Comparison of ENCODE assay signal across 10 mouse cellular contexts in genomic region chr3:145293623-145294307, GRCm38 (mm10). TPM values are rescaled to one million over a fixed set of nuclear protein-coding genes. Genes with fewer than 3 reads are reported as not detected.
A peak's percentile ranks its signal among the peaks of the same experiment; 100 is the strongest.
DNase-seq lines count a peak whose midpoint lies in the region; ATAC-seq and TF ChIP-seq lines count a peak whose summit lies in the region.
"Had no signal": no experiment of that assay in that cellular context is flagged by ENCODE, and none has a peak within 500 bp of the region (broad histone marks: within the 10 kb centered on the region; RNA-seq: fewer than 3 reads in every experiment).

No protein-coding gene starts in this region.

- H3K36me3 ChIP-seq in heart, embryonic 16.5 days (ENCODE audit: control insufficient read depth, insufficient read depth): no peaks in the 10 kb centered on the region
- no peaks in the 10 kb centered on the region for H3K36me3 ChIP-seq in embryonic facial prominence, embryonic 14.5 days (ENCODE audit: control insufficient read depth, insufficient read depth, low read length)
- H3K36me3 ChIP-seq in hindbrain, postnatal 0 days (ENCODE audit: insufficient read depth, low read length): no peaks in the 10 kb centered on the region
- H3K36me3 ChIP-seq in midbrain, embryonic 15.5 days (replicated peaks): no peaks in the 10 kb centered on the region

- peak overlapping the region; percentile 83 for H3K4me2 ChIP-seq in heart, embryonic 16.5 days (ENCODE audit: low read depth, low read length)
- H3K4me2 ChIP-seq in embryonic facial prominence, embryonic 14.5 days (ENCODE audit: low read depth, low read length): peak overlapping the region; percentile 87
- H3K4me2 ChIP-seq in hindbrain, postnatal 0 days (ENCODE audit: low read depth, low read length): peak overlapping the region; percentile 80
- peak overlapping the region; percentile 88 for H3K4me2 ChIP-seq in midbrain, embryonic 15.5 days

- TF ChIP-seq CTCF in hindbrain, postnatal 0 days (IDR thresholded peaks at IDR 0.05; ENCODE audit: low read depth): no peak

- H3K9ac ChIP-seq in heart, embryonic 16.5 days (ENCODE audit: low read length): peak overlapping the region; percentile 31; the same call in 1 of the 2 replicates
- H3K9ac ChIP-seq in embryonic facial prominence, embryonic 14.5 days (ENCODE audit: low read depth, low read length): peak overlapping the region; percentile 72
- H3K9ac ChIP-seq in hindbrain, postnatal 0 days (replicated peaks; ENCODE audit: low read length): 0 out of 2 replicates have a peak overlapping the region, but pooled peaks have one; percentile 17
- H3K9ac ChIP-seq in midbrain, embryonic 15.5 days: peak overlapping the region; percentile 35; the same call in 1 of the 2 replicates

- peak; percentile 50; the same call in 1 of the 2 replicates for ATAC-seq in heart, embryonic 16.5 days (replicated peaks; ENCODE audit: extremely low read depth, insufficient read depth, low FRiP score)
- no peak for ATAC-seq in embryonic facial prominence, embryonic 14.5 days (ENCODE audit: low read depth)
- no peak for ATAC-seq in hindbrain, postnatal 0 days
- ATAC-seq in midbrain, embryonic 15.5 days (replicated peaks): no peak

- intact Hi-C loops in heart, postnatal 25 days (cut with DNase I): no loop called here

- peak overlapping the region; percentile 51 for H3K4me3 ChIP-seq in heart, embryonic 16.5 days (ENCODE audit: low read length)
- H3K4me3 ChIP-seq in embryonic facial prominence, embryonic 14.5 days (ENCODE audit: low read depth, low read length): peak overlapping the region; percentile 47
- H3K4me3 ChIP-seq in hindbrain, postnatal 0 days (ENCODE audit: low read length): peak overlapping the region; percentile 36
- no peak overlapping the region; the same call in 1 of the 2 replicates for H3K4me3 ChIP-seq in midbrain, embryonic 15.5 days

- WGBS in heart, embryonic 16.5 days: 40% methylated on average over 12 of the region's 12 CpGs
- 57% methylated on average over 12 of the region's 12 CpGs for WGBS in embryonic facial prominence, embryonic 14.5 days
- 69% methylated on average over 12 of the region's 12 CpGs for WGBS in hindbrain, postnatal 0 days
- 75% methylated on average over 12 of the region's 12 CpGs for WGBS in midbrain, embryonic 15.5 days

- H3K4me1 ChIP-seq in heart, embryonic 16.5 days (ENCODE audit: control insufficient read depth, insufficient read depth, low read length): peaks cover 16% of the 10 kb centered on the region
- H3K4me1 ChIP-seq in embryonic facial prominence, embryonic 14.5 days (ENCODE audit: control insufficient read depth, insufficient read depth, low read length): peaks cover 17% of the 10 kb centered on the region
- H3K4me1 ChIP-seq in hindbrain, postnatal 0 days (ENCODE audit: insufficient read depth, low read length): peaks cover 10% of the 10 kb centered on the region; the same call in 1 of the 2 replicates
- peaks cover 17% of the 10 kb centered on the region for H3K4me1 ChIP-seq in midbrain, embryonic 15.5 days

- H3K9me3 ChIP-seq in heart, embryonic 16.5 days (replicated peaks; ENCODE audit: control insufficient read depth, low read length): no peaks in the 10 kb centered on the region
- no peaks in the 10 kb centered on the region for H3K9me3 ChIP-seq in embryonic facial prominence, embryonic 14.5 days (ENCODE audit: control insufficient read depth, low read length)
- H3K9me3 ChIP-seq in hindbrain, postnatal 0 days (ENCODE audit: low read length): no peaks in the 10 kb centered on the region
- no peaks in the 10 kb centered on the region for H3K9me3 ChIP-seq in midbrain, embryonic 15.5 days

- peaks cover 10% of the 10 kb centered on the region for H3K27me3 ChIP-seq in heart, embryonic 16.5 days (ENCODE audit: control insufficient read depth, insufficient read depth, low read length)
- no peaks in the 10 kb centered on the region for H3K27me3 ChIP-seq in embryonic facial prominence, embryonic 14.5 days (replicated peaks; ENCODE audit: control insufficient read depth, insufficient read depth, low read length)
- H3K27me3 ChIP-seq in hindbrain, postnatal 0 days (ENCODE audit: insufficient read depth, low read length): peaks cover 5% of the 10 kb centered on the region; the same call in 1 of the 2 replicates
- no peaks in the 10 kb centered on the region; the same call in 1 of the 2 replicates for H3K27me3 ChIP-seq in midbrain, embryonic 15.5 days (replicated peaks)

- no peak for DNase-seq in heart, postnatal 25 days (ENCODE audit: low spot score)
- DNase-seq in embryonic facial prominence, embryonic 14.5 days (ENCODE audit: low spot score): peak; percentile 5
- DNase-seq in hindbrain, postnatal 0 days (ENCODE audit: low spot score): no peak
- no peak for DNase-seq in thymus, postnatal 0 days (ENCODE audit: low spot score)
- no peak for DNase-seq in c-Kit-positive CD71-positive TER-119-positive erythroid progenitor cells, embryonic 14.5 days (ENCODE audit: low spot score)
- DNase-seq in adrenal gland, postnatal 14 days: no peak
- DNase-seq: adrenal gland, adult 2 months had no signal

- H3K27ac ChIP-seq in heart, embryonic 16.5 days (ENCODE audit: low read length): no peak overlapping the region
- H3K27ac ChIP-seq in embryonic facial prominence, embryonic 14.5 days (replicated peaks; ENCODE audit: low read depth, low read length): peak overlapping the region; percentile 49
- no peak overlapping the region for H3K27ac ChIP-seq in hindbrain, postnatal 0 days
- H3K27ac ChIP-seq in midbrain, embryonic 15.5 days: no peak overlapping the region

RNA-seq across cellular contexts. Expression of gene Col24a1, which starts 1.5 kb away (rescaled TPM):
- 1.1 and 1.2 TPM in 2 replicates for polyA plus RNA-seq in heart, embryonic 16.5 days (2015; fragmentation: Nextera tagmentation; extraction: Ambion mirVana)
- total RNA-seq in heart, postnatal 25 days (2021): under 1 TPM; 0.11 to 0.60 TPM
- 12.6 and 16.3 TPM in 2 replicates for polyA plus RNA-seq in embryonic facial prominence, embryonic 14.5 days (2014; fragmentation: Nextera tagmentation; extraction: Ambion mirVana)
- 1.0 and 2.1 TPM in 2 replicates for total RNA-seq in hindbrain, postnatal 0 days (2014; rRNA removed)
- 1.4 and 1.8 TPM in 2 replicates for polyA plus RNA-seq in hindbrain, postnatal 0 days (2015; fragmentation: Nextera tagmentation; extraction: Ambion mirVana)
- polyA plus RNA-seq in midbrain, embryonic 15.5 days (2015; fragmentation: Nextera tagmentation; extraction: Ambion mirVana): 0.40 and 0.65 TPM in 2 replicates
- 0.04 and 0.09 TPM in 2 replicates for polyA plus RNA-seq in thymus, postnatal 0 days (2015; fragmentation: Nextera tagmentation; extraction: Ambion mirVana)
- 0.37 and 0.41 TPM in 2 replicates for total RNA-seq in adrenal gland, postnatal 14 days (2021)
- total RNA-seq: neutrophil, adult 5-6 weeks had no signal

Comparison
In these comparisons a context has a peak if more than half of its experiments do, and no peak if none do; other contexts are left out.
1. H3K9ac ChIP-seq: peak in every context shown above with its lines; median percentile 72 in embryonic facial prominence, embryonic 14.5 days; 35 in midbrain, embryonic 15.5 days; 31 in heart, embryonic 16.5 days; 17 in hindbrain, postnatal 0 days.